Mouse (Mus musculus) kidney, embryonic 15.5 days (tissue): ENCODE measurements around the gene Phf21a. TPM values are rescaled to one million over a fixed set of nuclear protein-coding genes. Genes with fewer than 3 reads are reported as not detected.
A peak's percentile ranks its signal among the peaks of the same experiment; 100 is the strongest.

Experiments used
- ATAC-seq: fragments of 200-750 bp; cut with Nextera tagmentation; replicated peaks from 2 replicates; pipeline ENCODE4 v1.8.0; 2017; ENCODE audit warnings: moderate TSS enrichment; ENCODE audit not compliant: low FRiP score
- H3K27ac ChIP-seq: fragments of 300-500 bp; sonication (generic); 2 replicates; pipeline ENCODE4 v1.5.1; 2015; ENCODE audit warnings: mild to moderate bottlenecking, inconsistent platforms
- H3K27me3 ChIP-seq: fragments of 300-500 bp; sonication (generic); 2 replicates; pipeline ENCODE4 v1.6.1; 2015; ENCODE audit warnings: inconsistent platforms
- H3K36me3 ChIP-seq: fragments of 300-500 bp; sonication (generic); 2 replicates; pipeline ENCODE4 v1.6.1; 2015; ENCODE audit warnings: inconsistent platforms
- H3K4me1 ChIP-seq: fragments of 300-500 bp; sonication (generic); 2 replicates; pipeline ENCODE4 v1.6.1; 2015; ENCODE audit warnings: inconsistent platforms
- H3K4me2 ChIP-seq: fragments of 300-500 bp; sonication (generic); 2 replicates; pipeline ENCODE4 v1.6.1; 2015; ENCODE audit warnings: moderate library complexity, mild to moderate bottlenecking, inconsistent platforms
- H3K4me3 ChIP-seq: fragments of 300-500 bp; sonication (generic); replicated peaks from 2 replicates; pipeline ENCODE4 v1.5.1; 2015; ENCODE audit warnings: mild to moderate bottlenecking, inconsistent platforms
- H3K9ac ChIP-seq: fragments of 300-500 bp; sonication (generic); 2 replicates; pipeline ENCODE4 v1.6.1; 2015; ENCODE audit warnings: mild to moderate bottlenecking, inconsistent platforms
- H3K9me3 ChIP-seq: fragments of 300-500 bp; sonication (generic); replicated peaks from 2 replicates; pipeline ENCODE4 v1.6.1; 2016; ENCODE audit warnings: inconsistent platforms
- WGBS: fragments of 180-500 bp; shearing (Covaris S2); methylation state at CpG from one replicate; pipeline ENCODE4 v1.1.7; 2015; ENCODE audit warnings: mixed read lengths; 5-methylcytosine and 5-hydroxymethylcytosine counted together
- polyA plus RNA-seq: library from polyadenylated mRNA; unstranded; fragments of >200 nt; fragmentation: Nextera tagmentation; extraction: Ambion mirVana; gene quantifications from 2 replicates; pipeline ENCODE4 v1.2.1, GENCODE M21; 2015

Gene Phf21a
- polyA plus RNA-seq, 1 experiment from 2014 or later: 32.3 TPM

DNA sequence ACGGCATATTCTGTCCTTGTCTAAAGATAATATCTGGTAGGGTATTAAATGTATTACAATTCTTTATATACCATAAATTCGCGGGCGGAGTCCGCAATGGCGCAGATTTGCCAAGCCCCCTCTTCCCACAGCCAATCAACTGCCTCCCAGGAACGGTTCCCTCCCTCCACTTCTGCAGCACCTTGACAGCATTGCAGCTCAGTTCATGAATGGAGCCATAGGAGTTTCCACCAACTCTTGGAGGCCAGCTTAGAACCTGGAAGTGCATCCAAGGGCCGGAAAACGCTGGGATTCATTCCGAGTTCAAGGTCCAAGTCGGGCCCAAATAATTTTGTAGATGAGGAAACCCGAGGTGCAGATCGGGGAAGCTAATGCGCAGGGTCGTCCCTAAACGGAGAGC lies 281.6 kb downstream of the Phf21a start, which contains the start of the genes Pex16 and Large2:
TSS of gene Pex16 (plus strand) at position 163 of the 400 bp plus-strand sequence.
TSS of gene Large2 (minus strand) at position 356 of the 400 bp plus-strand sequence.
- 2% methylated on average over 16 of the region's 16 CpGs for WGBS
- H3K9ac ChIP-seq: peak within 1 kb of the TSS; percentile 74
- no peak for ATAC-seq
- peak within 1 kb of the TSS; percentile 97 for H3K27ac ChIP-seq
- peak within 1 kb of the TSS; percentile 60 for H3K4me3 ChIP-seq
- H3K9me3 ChIP-seq: no peaks in the 10 kb centered on the region
- peaks cover 28% of the 10 kb centered on the region for H3K27me3 ChIP-seq
- H3K36me3 ChIP-seq: peaks cover 26% of the 10 kb centered on the region
- peak within 1 kb of the TSS; percentile 83 for H3K4me2 ChIP-seq
- H3K4me1 ChIP-seq: peaks cover 64% of the 10 kb centered on the region

DNA sequence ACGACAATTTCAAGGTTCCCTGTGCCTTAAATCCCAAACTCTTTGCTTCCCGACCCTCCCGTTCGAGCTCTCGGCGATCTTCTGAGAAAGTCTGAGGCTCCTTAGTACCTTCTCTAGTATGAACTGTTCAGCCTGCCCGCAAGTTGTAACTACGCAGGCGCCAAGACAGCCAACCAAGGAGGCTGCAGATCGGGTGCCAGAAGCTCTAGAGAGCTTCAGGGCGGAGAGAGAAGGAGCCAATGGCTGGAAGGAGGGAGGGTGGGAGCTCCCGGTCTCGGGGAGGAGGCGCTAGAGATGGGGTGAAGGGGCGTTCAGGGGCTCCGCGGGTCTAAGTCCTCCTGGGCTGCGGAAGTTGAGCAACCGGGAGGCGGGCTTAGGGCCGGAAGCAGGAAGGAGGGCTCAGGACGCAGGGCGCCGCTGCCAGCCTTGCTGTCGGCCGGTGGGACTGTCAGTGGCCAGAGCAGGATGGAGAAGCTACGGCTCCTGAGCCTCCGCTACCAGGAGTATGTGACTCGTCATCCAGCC lies 282.2 kb downstream of the Phf21a start:
- under 1% methylated on average over 29 of the region's 29 CpGs for WGBS
- H3K36me3 ChIP-seq: peaks cover 32% of the 10 kb centered on the region

DNA sequence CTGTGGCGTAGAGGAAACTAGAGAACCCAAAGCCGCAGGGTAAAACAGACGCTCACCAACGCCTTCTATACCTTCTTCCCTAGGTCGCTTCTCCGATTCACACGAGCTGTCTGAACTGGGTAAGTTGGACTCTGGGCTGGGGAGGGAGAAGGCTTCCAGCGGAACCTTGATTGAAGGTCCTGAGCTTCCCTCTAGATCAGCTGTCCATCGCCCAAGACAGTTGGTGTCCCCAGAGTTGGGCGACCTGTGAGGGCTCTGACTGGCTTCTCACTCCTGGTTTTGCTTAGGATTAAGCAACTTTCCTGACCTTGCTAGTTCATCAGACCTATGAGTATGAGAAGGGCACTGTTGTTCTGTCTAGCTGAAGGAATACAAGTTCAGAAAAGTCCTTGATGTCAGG lies 282.9 kb downstream of the Phf21a start:
- Histone ChIP-seq H3K27ac (peak overlapping the region; percentile 97), H3K9ac (peak overlapping the region; percentile 74), H3K4me2 (peak overlapping the region; percentile 83), H3K4me1 (peaks cover 51% of the 10 kb centered on the region), H3K27me3 (peaks cover 16% of the 10 kb centered on the region), H3K36me3 (peaks cover 38% of the 10 kb centered on the region), H3K4me3 (peak overlapping the region; percentile 60), H3K9me3 (no peaks in the 10 kb centered on the region)
- no peak for ATAC-seq
- 10% methylated on average over 10 of the region's 10 CpGs for WGBS

More for the DNA sequence above, 282.2 kb downstream of the Phf21a start:
- peak; percentile 91 for ATAC-seq
- no peaks in the 10 kb centered on the region for H3K9me3 ChIP-seq
- peak overlapping the region; percentile 60 for H3K4me3 ChIP-seq
- peaks cover 21% of the 10 kb centered on the region for H3K27me3 ChIP-seq
- peak overlapping the region; percentile 83 for H3K4me2 ChIP-seq
- peak overlapping the region; percentile 97 for H3K27ac ChIP-seq
- H3K9ac ChIP-seq: peak overlapping the region; percentile 74
- peaks cover 57% of the 10 kb centered on the region for H3K4me1 ChIP-seq

DNA sequence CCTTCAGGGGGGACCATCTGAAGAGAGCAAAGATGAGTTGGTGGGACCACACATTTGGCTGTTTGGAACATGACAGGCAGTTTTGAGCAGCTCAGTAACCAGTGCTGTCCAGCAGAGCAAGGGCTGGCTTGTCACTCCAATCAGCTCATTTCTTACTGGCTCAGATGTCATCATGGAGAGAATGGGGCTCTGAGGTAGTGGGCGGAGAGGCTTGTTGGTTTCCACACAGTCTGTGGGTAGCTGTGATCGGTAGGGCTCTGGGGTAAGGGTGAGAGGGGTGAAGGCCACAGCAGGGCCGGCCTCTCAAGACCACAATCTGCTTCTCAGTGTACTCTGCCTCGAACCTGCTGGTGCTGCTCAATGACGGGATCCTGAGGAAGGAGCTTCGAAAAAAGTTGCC lies 283.4 kb downstream of the Phf21a start:
- Histone ChIP-seq H3K4me2 (peak overlapping the region; percentile 83), H3K9me3 (no peaks in the 10 kb centered on the region), H3K4me1 (peaks cover 46% of the 10 kb centered on the region), H3K36me3 (peaks cover 42% of the 10 kb centered on the region), H3K27me3 (peaks cover 10% of the 10 kb centered on the region), H3K9ac (peak overlapping the region; percentile 74; the same call in 1 of the 2 replicates), H3K4me3 (peak overlapping the region; percentile 60), H3K27ac (no peak overlapping the region)
- 89% methylated on average over 6 of the region's 6 CpGs for WGBS
- ATAC-seq: no peak

DNA sequence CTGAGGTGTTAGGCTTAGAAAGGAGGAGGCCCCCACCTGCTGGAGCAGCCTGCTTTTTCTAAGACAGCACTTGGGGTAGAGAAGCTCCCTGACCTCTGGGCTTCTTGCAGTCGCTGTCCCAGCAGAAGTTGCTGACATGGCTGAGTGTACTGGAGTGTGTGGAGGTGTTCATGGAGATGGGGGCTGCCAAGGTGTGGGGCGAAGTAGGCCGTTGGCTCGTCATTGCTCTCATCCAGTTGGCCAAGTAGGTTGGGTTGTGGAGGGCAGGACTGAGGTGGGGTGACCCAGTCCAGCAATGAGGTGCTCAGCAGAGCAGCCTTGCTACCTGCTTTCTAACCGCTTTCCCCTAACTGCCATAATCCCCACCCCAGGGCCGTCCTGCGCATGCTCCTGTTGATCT lies 284.4 kb downstream of the Phf21a start:
- no peak for ATAC-seq
- WGBS: 96% methylated on average over 7 of the region's 7 CpGs
- Histone ChIP-seq H3K27ac (no peak overlapping the region), H3K9me3 (no peaks in the 10 kb centered on the region), H3K36me3 (peaks cover 52% of the 10 kb centered on the region), H3K4me1 (peaks cover 36% of the 10 kb centered on the region), H3K4me3 (no peak overlapping the region), H3K27me3 (peaks cover 4% of the 10 kb centered on the region; the same call in 1 of the 2 replicates), H3K9ac (no peak overlapping the region), H3K4me2 (no peak overlapping the region)

DNA sequence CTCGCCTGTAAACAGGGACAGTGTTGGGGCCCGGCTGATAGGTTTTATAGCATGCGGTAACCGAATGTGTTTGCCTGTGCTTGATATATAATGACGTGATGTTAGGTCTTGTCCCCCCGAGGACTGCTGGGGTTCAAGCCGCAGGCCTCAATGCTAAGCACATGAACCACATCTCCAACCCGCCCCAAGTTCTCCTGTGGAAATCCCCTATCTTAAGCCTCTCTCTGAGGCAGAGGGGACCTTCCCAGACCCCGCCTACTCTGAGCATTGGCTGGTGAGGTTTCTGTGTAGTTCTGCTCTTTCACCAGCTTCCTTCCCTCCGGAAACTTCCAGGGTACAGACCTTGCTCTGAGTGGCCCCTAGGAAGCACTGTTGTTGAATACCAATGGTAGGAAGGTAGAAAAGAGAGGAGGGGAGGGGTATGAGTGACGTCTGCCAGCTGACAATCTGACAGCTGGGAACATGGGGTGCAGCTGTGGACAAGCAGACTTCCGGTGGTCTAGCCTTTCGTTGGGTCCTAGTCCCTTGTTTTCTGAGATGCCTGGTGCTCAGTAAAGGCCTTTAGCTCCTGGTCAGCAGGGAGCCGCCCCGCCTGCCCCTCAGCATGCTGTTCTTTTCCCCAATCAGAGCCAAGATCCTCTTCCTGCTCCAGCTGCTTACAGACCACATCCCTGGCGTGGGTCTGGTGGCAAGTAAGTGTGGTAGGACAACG lies 287.0 kb downstream of the Phf21a start:
- 81% methylated on average over 17 of the region's 17 CpGs for WGBS
- no peak overlapping the region for H3K9ac ChIP-seq
- H3K4me3 ChIP-seq: no peak overlapping the region
- no peak overlapping the region for H3K27ac ChIP-seq
- H3K4me2 ChIP-seq: no peak overlapping the region
- peaks cover 78% of the 10 kb centered on the region for H3K36me3 ChIP-seq
- H3K9me3 ChIP-seq: no peaks in the 10 kb centered on the region
- peaks cover 12% of the 10 kb centered on the region for H3K4me1 ChIP-seq
- no peaks in the 10 kb centered on the region for H3K27me3 ChIP-seq
- no peak for ATAC-seq

DNA sequence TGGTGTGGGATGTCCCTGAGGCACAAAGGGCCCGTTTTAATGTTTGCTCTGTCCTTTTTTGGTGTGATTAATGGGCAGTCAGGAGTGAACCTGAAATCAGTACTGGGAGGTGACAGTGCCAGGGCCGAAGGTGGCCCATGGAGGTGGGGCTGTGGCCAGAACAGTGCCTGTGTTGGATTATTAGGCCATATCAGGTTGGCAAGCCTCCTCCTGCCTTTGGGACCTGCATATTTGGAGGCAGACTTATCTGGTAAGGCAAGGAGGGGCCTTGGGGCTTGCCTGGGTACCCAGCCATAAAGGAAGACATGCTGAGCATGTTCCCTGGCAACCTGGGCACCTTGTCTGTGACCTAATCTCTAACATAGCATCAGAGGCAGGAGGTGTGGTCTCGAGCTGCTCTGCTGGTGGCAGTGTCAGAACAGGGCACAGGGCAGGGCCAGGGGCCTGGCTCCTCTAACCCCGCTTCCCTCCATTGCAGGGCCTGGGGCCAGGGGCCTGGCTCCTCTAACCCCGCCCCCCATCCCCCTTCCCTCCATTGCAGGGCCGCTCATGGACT lies 287.7 kb downstream of the Phf21a start:
- no peak overlapping the region for H3K4me3 ChIP-seq
- no peaks in the 10 kb centered on the region for H3K9me3 ChIP-seq
- peaks cover 84% of the 10 kb centered on the region for H3K36me3 ChIP-seq
- no peak overlapping the region for H3K9ac ChIP-seq
- no peak overlapping the region for H3K27ac ChIP-seq
- ATAC-seq: no peak
- H3K4me2 ChIP-seq: no peak overlapping the region
- no peaks in the 10 kb centered on the region for H3K27me3 ChIP-seq
- 60% methylated on average over 6 of the region's 6 CpGs for WGBS
- peaks cover 11% of the 10 kb centered on the region for H3K4me1 ChIP-seq

DNA sequence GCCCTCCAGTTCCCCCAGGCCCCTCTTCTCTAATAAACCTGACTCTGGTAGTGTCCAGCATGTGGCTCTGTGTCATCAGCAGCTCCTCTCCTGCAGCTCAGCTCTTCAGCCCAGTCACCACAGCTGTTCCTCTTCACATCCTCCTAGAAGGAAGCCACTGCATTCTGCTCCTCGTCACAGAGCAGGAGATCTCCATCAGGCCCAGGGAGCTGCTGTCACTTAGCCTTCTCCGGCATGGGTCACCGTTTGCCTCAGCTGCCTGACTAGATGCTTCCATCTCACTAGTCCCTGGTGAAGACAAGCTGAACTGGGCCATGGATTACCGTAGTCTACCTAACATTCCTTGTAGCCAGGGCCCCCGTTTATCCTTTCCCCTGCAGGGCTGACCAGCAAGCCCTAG lies 288.2 kb downstream of the Phf21a start:
- H3K9me3 ChIP-seq: no peaks in the 10 kb centered on the region
- no peak for ATAC-seq
- H3K9ac ChIP-seq: no peak overlapping the region
- peaks cover 90% of the 10 kb centered on the region for H3K36me3 ChIP-seq
- H3K4me2 ChIP-seq: no peak overlapping the region
- H3K27ac ChIP-seq: no peak overlapping the region
- WGBS: 76% methylated on average over 5 of the region's 5 CpGs
- no peaks in the 10 kb centered on the region for H3K27me3 ChIP-seq
- H3K4me1 ChIP-seq: peaks cover 5% of the 10 kb centered on the region
- H3K4me3 ChIP-seq: no peak overlapping the region

DNA sequence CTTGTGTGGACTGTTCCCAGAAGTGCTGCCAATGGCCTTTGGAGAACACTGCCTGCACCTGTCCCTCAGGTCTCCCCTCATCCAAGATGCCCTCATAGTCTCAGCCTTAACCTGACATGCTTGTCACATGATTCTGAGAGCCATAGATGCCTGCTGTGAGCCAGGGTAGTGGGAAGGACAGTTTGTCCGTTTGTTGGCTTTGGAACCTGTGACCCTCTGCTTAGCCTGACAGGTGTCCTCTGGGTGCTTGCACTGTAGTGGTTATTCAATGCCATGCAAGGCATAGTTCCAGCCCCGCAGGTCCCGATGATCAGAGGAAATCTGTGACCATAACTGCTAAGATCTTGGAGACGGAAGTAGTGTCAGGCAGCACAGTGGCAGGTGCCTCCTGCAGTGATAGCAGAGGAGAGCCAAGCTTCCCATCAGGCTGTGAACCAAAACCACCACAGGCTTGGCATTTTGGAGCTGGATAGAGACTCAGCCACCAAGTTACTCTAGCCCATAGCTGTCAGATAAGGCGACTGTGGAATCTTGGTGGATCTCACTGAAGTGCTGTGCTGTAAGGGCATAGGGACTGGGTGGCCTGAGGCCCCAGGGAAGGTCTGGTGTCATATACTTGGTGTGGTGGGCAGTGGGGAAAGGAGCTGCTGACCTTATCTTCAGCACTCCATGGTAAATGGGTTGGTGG lies 289.1 kb downstream of the Phf21a start, which contains the start of gene 1700029I15Rik:
TSS of gene 1700029I15Rik (plus strand) at position 638 of the 688 bp plus-strand sequence.
- no peak within 1 kb of the TSS for H3K4me2 ChIP-seq
- no peak within 1 kb of the TSS for H3K27ac ChIP-seq
- H3K9ac ChIP-seq: no peak within 1 kb of the TSS
- H3K4me1 ChIP-seq: no peaks in the 10 kb centered on the region
- H3K9me3 ChIP-seq: no peaks in the 10 kb centered on the region
- H3K36me3 ChIP-seq: peaks cover 98% of the 10 kb centered on the region
- WGBS: 87% methylated on average over 5 of the region's 5 CpGs
- no peak within 1 kb of the TSS for H3K4me3 ChIP-seq
- no peaks in the 10 kb centered on the region for H3K27me3 ChIP-seq
- no peak for ATAC-seq

DNA sequence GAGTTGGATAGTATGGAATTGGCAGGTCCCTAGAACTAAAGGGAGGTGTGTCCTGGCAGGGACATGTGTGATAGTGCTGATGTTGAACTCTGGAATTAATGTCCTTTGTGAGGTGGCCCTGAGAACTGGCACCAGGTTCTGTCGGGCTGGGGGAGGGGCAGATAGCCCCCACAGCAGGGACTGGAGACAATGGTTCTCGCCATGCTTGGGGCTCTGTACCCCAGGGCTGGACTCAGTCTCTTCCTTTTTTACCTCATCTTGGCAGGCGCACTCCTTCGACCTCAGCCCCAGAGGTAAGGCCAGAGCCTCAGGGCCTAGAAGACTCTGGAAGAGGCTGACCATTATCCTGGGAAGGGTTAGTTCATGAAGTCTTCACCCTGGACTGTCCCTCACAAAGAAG lies 289.8 kb downstream of the Phf21a start:
- peaks cover 95% of the 10 kb centered on the region for H3K36me3 ChIP-seq
- ATAC-seq: no peak
- no peak overlapping the region for H3K27ac ChIP-seq
- no peak overlapping the region for H3K4me3 ChIP-seq
- no peaks in the 10 kb centered on the region for H3K9me3 ChIP-seq
- H3K4me2 ChIP-seq: no peak overlapping the region
- H3K9ac ChIP-seq: no peak overlapping the region
- 91% methylated on average over 4 of the region's 4 CpGs for WGBS
- H3K27me3 ChIP-seq: no peaks in the 10 kb centered on the region
- peaks cover 3% of the 10 kb centered on the region; the same call in 1 of the 2 replicates for H3K4me1 ChIP-seq

DNA sequence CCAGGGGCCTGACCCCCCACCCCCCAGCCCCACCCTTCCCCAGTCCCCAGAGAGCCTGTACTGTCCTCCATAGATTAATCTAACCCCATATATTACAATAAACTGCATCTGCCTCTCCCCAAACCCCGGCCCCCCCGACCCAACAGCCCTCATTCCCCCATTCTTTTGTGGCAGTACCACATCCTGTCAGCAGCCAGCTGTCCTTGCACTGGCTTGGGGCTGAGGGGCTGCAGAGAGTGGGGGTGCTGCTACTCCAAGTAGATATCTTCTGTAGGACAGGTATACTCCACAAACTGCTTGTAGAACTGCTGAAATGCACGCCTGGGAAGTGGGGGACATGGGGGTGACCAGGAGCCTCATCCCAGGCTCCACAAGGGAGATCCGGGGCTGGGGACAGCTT lies 291.2 kb downstream of the Phf21a start:
- no peak for ATAC-seq
- no peaks in the 10 kb centered on the region for H3K9me3 ChIP-seq
- H3K9ac ChIP-seq: no peak overlapping the region
- H3K27me3 ChIP-seq: no peaks in the 10 kb centered on the region
- 85% methylated on average over 4 of the region's 4 CpGs for WGBS
- peaks cover 14% of the 10 kb centered on the region for H3K4me1 ChIP-seq
- no peak overlapping the region for H3K4me3 ChIP-seq
- H3K4me2 ChIP-seq: no peak overlapping the region
- peaks cover 82% of the 10 kb centered on the region for H3K36me3 ChIP-seq
- no peak overlapping the region for H3K27ac ChIP-seq
